Mouse (Mus musculus) cerebellum, adult 8-10 months (tissue): ENCODE measurements at regions not wholly inside any gene's neighbourhood (a gene's known extent, or its start where the extent isn't known, plus 50 kb on each side); places are given as distances from the start of the nearest gene placed in this dataset.

Experiments
- DNase-seq: peaks from one replicate; pipeline ENCODE4 v3.0.0; 2022

DNA sequence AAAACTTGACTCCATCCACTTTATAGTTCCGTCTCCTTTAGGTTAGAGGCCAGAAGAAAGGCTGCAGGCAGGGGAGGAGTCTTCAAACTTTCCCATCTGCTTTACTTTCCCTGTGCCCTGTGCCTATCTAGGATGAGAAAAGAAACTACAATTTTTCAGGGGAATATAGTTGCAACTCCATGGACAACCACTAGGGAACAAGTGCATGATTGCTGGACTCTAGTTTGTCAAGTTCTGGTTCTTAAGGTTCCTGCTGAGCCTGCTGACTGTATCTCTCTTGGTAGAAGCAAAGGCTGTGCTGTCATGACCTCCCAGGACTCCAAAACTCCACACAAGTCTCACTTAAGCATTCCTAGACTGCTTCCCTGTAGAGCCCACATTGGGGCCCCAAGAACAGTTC is 157.0 kb upstream of the Kirrel3 start:
- no peak for DNase-seq

- DNase-seq: no peak
Measured at GRCm38 (mm10) chr9:34334112-34334511, 151.6 kb upstream of the Kirrel3 start.

DNA sequence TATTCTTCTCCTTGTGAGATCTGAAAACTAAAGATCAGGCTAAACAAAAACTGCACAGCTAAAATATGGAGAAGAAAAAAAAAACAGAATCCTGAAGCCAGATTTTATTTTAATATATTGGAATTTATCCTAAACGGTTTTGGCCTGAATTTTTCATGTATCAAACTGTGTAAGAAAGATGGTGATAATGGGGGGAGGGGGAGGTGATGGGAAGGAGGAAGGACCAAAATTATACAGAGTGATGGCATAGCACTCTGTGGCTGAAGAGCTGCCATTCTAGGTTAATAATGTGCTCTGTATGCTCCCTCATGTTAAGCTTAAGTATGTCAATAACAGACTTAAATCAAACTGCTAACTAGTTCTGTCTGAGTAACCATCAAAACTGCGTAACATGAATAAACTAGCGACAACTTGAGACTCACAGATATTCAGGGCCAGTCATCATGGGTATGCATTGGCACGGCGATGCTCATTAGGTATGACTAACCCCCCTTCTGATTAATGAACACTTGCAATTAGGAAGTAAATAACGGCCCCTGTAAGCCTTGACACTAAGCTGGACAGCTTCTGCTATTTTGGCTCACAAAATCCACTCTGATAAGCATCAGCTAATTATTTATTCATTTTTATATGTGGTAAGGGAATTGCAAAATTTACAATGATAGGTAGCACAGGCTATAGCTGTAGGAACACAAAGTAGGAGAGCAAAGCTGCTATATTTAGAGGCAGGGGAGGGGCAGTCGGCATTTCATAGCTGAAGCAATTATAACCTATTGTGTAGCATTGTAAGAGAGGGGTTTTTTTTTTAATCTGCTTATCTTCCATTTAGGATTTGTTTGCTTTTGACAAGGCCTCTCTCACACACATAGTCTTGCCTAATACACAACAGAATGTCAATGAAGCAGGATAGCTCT is 150.9 kb upstream of the Kirrel3 start:
- no peak for DNase-seq

DNA sequence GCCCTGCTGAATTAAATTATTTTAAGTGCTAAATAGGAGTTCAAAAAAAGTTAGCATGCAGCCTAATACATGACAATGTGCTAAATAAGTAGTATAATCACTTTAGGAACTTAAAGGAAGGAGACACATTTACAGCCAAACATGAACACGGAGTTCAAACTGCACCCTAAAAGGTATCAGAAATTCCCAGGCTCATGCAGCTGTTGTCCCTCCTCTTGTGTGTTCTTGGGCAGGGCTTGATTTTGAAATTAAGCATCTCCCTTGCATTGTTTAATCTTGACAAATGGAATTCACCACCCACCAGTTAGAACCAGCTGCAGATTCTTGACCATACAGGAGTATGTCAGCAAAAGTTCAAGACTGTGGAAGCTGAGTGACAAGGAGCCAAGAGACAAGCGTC is 137.3 kb upstream of the Kirrel3 start:
- no peak for DNase-seq

DNA sequence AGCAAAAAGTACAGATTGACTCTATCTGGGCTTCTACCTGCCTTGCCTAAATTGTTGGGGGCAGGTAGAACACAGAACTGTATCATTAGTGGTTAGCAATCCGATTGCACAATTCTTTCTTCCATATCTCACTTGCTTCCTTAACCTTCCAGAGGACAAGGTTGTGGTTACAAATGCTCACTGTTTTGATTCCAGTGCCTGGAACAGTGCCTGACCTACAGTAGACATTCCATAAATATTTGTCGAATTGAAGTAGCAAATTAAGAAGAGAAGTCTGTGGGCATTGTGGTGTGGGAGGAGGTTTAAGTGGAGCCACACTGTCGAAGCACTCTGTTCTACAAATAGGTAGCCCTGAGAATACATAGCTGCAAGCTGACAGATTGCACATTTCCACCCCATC is 135.7 kb upstream of the Kirrel3 start:
- DNase-seq: no peak

DNA sequence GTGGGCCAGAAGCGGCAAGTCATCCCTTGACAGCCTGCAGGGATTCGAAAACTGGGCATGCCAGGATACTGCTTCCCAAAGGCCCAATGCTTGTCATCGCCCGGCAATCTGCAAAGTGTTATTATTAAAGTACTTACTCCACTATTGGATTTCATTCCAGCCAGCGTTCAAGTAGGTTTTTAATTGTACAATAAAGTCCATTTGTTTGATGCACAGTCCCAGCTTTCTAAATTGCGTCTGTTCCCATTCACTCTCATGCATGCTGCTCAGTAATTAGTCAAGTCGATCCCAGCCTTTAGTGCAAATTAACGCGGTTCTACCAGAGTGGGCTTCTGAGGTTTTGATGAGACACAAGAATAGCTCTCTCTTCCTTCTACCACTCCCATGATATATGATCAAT is 131.9 kb upstream of the Kirrel3 start:
- no peak for DNase-seq

DNA sequence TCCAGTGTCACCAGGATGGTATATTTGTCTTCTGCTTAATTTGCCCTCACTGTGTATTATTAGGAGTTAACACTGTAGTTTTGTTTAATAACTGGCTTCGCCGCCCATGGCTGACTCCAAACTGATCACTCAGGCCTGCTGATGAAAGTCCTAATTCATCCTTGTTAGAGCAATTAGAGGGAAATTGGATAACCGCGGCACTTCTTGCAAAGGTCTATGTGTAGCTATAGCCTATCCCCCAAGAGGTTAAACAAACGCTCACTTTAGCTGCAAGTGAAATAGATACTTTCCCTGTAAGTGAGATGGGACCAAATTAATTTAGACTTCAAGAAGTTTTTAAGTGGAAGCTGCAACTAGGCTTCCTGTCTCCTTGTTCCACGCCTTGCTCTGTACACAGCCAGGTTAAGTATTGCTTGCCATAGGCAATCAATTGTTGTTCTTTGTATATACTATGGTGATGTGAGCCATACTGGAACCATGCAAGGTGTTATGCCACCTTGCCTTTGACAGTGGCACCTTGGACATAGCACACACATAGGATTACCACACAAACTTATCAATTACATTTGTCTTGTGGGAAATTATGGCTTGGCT is 130.9 kb upstream of the Kirrel3 start:
- DNase-seq: no peak

DNA sequence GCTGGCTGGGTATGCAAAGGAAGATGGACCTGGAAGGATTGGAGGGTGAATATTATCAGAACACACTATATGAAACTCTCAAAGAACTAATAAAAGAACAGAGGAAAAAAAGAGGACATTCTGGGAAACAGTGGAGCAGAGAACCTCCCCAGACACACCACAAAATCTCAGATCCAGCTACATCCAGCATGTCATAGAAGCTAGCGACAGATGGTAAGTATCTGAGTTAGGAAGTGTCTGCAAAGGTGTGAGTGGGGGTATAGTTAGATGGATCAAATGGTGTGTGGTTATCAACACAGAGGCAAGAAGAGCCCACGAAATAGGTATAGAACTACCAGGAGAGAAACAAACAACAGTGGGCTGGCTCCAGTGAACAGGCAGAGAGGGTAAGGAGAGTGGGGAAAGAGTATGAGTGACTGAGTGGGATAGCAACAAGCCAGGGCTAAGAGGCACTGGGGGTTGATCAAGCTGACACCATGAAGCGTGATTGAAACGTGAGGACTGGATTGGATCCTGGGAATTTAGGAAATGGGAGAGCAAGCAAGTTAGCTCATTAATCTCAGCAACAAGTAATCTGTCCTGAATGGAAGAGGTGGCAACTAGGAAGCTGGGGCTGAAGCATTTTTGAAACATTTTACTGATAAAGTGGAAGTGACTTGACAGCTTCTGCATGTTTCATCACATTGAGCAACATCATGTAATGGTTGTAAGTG is 114.9 kb upstream of the Kirrel3 start:
- DNase-seq: no peak

GRCm38 (mm10) chr9:34375187-34375586 is 110.5 kb upstream of the Kirrel3 start:
- no peak for DNase-seq

GRCm38 (mm10) chr9:34380008-34380407 is 105.7 kb upstream of the Kirrel3 start:
- DNase-seq: no peak

DNA sequence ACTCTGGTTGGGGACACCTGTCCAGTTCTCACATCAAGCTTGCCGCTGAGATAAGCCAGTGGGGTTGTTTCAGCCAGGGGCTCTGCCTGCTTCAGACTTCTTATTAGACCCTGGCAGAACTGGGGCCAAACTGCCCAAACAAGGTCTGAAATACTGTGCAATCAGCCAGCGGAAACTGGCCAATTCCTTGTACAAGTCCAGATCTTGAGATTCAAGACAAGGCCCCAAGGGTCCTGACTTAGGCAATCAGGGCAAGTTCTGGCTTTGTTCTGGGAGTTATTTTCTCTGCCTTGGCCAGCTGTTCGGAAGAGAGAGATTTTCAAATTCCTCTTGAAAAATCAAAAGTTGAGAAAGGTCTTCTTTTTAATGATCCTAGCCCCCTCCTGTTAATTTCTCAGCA is 104.1 kb upstream of the Kirrel3 start:
- DNase-seq: no peak

GRCm38 (mm10) chr9:34382208-34382607 is 103.5 kb upstream of the Kirrel3 start:
- no peak for DNase-seq

DNA sequence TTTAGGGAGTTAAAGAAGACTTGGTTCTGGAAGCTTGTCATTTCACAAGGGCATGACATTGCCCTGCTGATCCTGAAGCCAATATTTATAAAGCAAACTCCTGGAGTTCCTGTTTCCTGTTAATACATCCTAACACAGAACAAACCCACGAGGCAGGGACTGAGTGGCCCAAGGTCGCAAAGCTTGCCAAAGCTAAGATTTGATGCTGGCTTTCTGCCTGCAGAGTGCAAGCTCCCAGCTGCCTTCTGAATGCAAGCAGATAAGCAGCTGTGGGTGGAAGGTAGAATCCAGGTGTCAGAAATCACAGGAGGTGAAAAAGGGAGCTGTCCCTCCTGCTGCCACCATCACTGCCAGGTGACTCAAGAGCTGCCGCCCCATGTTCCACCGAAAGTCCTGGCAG is 99.6 kb upstream of the Kirrel3 start:
- DNase-seq: no peak

DNA sequence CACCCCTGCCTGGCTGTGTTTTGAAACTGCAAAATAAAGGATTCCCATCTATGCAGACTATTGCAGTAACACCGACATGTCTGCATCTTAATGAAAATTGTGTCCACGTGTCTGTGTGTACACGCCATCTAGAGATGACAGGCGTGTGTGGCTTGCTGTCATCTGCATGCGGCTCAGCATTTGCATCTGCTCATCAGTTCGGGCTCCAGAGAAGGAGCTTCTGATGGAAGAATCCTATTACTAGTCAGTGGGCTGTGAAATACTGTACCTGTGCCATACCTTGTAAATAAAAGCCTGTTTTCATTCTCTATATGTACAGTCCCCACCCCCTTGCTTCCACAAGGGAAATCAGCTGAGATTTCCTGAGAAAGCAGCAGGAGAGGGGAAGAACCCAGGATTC is 92.7 kb upstream of the Kirrel3 start:
- DNase-seq: no peak

- DNase-seq: no peak
Measured at GRCm38 (mm10) chr9:34395839-34396804, 89.6 kb upstream of the Kirrel3 start.

DNA sequence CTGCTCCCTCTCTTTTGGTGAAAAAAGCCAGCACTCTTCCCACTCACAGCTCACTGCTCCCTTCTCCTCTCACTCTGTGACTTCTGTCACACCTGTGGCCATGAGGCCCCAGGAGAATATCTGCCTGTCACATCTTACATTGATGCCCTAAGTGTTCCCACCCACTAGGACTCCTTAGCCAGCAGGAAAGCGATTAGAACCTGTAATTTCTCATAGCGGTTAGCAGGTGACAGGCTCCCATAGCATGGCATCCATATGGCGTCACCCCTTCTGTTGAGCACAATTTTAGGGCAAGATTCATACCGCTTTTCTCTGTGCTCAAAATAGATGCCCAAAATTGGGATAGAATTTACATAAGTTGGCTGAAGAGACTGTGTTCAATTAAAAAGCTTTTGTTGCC is 74.0 kb upstream of the Kirrel3 start:
- DNase-seq: no peak

DNA sequence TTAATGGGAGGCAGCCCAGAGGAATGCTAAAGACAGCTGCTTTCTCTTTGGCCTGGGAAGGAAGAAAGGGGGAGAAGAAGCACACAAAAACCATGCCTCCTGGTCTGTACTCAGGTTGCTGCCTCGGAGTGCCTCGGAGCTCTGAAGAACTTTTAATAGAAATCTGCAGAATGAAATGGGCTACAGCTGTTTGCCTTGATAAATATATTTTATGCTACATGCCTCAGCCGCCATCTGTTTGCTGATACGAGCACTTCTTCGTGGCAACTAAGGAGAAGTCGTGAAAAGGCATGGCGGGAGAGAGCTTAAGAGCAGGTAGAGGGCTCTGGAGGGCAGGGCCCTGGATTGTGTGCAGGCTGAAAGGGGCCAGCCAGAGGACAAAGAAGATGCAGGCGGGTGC is 69.5 kb upstream of the Kirrel3 start:
- DNase-seq: no peak

- DNase-seq: no peak
Measured at GRCm38 (mm10) chr9:34418100-34418499, 67.6 kb upstream of the Kirrel3 start.

DNA sequence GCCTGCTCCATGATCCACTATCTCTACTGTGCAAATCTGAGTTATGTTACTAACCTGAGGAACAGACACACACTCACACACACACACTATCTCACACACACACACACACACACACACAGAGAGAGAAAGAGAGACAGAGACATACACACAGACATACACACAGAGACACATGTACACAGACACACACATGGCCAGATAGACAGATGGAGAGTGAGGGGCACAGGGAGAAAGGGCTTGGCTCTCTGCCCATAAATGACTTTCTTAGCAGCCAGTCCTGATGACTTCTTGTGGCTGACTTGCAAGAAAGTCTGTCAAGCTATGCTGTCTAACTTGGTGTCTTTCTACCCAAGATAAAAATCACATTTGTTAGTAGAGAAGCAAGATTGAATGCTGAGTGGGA is 63.7 kb upstream of the Kirrel3 start:
- DNase-seq: no peak

GRCm38 (mm10) chr9:34423062-34423461 is 62.6 kb upstream of the Kirrel3 start:
- no peak for DNase-seq

DNA sequence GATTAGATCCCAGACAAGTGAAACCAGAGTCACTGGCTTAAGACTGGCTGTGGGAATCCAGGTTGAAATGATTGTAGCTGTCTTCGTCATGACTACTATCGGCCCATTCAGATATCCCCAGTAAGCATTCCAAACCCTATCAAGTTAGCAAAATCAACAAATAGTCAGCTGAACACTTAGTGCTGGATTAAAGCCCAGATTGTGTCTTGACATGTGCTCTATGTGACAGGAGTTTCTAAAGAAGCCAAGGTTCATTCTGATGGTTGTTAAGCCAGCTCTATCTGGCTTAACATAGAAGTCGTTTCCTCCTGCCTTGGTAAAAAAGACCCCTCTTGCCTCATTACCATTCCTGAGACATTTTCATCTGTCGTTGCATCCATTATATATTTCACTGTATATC is 59.1 kb upstream of the Kirrel3 start:
- DNase-seq: no peak

GRCm38 (mm10) chr9:34427711-34428110 is 58.0 kb upstream of the Kirrel3 start:
- no peak for DNase-seq
